Mouse (Mus musculus) bone marrow, adult 2 months (tissue): ENCODE data around the gene Mab21l1. TPM values are rescaled to one million over a fixed set of nuclear protein-coding genes. Genes with fewer than 3 reads are reported as not detected.

ENCODE experiments used
- H3K27ac ChIP-seq: fragments of 200-500 bp; 2 replicates; pipeline ENCODE4 v1.5.1; 2012; ENCODE audit warnings: low read depth, mild to moderate bottlenecking, control low read depth, inconsistent platforms, low read length; ENCODE audit not compliant: control insufficient read depth, poor library complexity, insufficient read depth
- H3K4me1 ChIP-seq: fragments of 200-500 bp; 2 replicates; pipeline ENCODE4 v1.6.1; 2011; ENCODE audit warnings: low read length; ENCODE audit not compliant: control insufficient read depth, insufficient read depth
- H3K4me3 ChIP-seq: fragments of 200-500 bp; replicated peaks from 2 replicates; pipeline ENCODE3; 2011; ENCODE audit warnings: mild to moderate bottlenecking, low read depth, low read length, control low read depth; ENCODE audit not compliant: control insufficient read depth
- CTCF ChIP-seq: fragments of 200-500 bp; IDR thresholded peaks from 2 replicates; pipeline ENCODE4 v1.5.1; 2011; ENCODE audit warnings: low read length, control low read depth; ENCODE audit not compliant: control insufficient read depth, insufficient read depth
- POLR2A ChIP-seq: fragments of 200-500 bp; IDR thresholded peaks from 2 replicates; pipeline ENCODE4 v1.6.1; 2011; ENCODE audit warnings: low read depth, mild to moderate bottlenecking, control low read depth, low read length, borderline replicate concordance; ENCODE audit not compliant: control insufficient read depth
- WGBS: fragments of 180-500 bp; shearing (Covaris S2); methylation state at CpG from one replicate; pipeline ENCODE4 v1.1.7; 2018; 5-methylcytosine and 5-hydroxymethylcytosine counted together
- polyA plus RNA-seq: library from polyadenylated mRNA; stranded (reverse); fragments of >200 nt; gene quantifications from 2 replicates; pipeline ENCODE4 v1.2.4, GENCODE M21; 2011; ENCODE audit warnings: low replicate concordance; ENCODE audit not compliant: missing spikeins, insufficient read depth, insufficient read length

Gene Mab21l1
- polyA plus RNA-seq, 1 experiment: not detected

GRCm38 (mm10) chr3:55788621-55789201 is 6.4 kb downstream of the Mab21l1 start:
- Histone ChIP-seq H3K4me1 (no peaks in the 10 kb centered on the region; the same call in 1 of the 2 replicates), H3K4me3 (no peak overlapping the region), H3K27ac (no peak overlapping the region)
- WGBS: 80% methylated on average over 5 of the region's 5 CpGs
- TF ChIP-seq CTCF: no peak
- no peak for TF ChIP-seq POLR2A

DNA sequence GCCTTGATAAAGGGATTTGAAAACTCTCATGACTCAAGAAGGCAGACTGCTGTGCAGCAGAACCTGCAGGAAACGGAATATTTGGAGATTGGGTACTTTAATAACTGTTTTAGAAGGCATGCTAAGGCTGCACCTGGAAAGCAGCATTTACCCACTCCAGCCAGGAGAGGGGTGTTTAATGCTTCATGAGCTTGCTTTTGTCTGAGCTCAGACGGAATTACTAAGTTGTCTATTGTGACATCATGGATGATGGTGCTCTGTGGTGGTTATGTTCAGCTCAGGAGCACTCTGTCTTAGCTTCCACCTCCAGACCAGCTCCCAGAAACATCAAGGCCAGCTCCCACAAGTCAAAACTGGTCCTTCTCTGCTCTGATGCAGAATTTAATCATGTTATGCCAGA is 7.5 kb downstream of the Mab21l1 start:
- Histone ChIP-seq H3K27ac (no peak overlapping the region), H3K4me3 (no peak overlapping the region), H3K4me1 (no peaks in the 10 kb centered on the region)
- TF ChIP-seq POLR2A (no peak), CTCF (no peak)
- 39% methylated on average over 2 of the region's 2 CpGs for WGBS

GRCm38 (mm10) chr3:55790609-55791008 is 8.3 kb downstream of the Mab21l1 start:
- Histone ChIP-seq H3K4me1 (no peaks in the 10 kb centered on the region), H3K4me3 (no peak overlapping the region), H3K27ac (no peak overlapping the region)
- 26% methylated on average over 4 of the region's 4 CpGs for WGBS
- TF ChIP-seq POLR2A (no peak), CTCF (no peak)

DNA sequence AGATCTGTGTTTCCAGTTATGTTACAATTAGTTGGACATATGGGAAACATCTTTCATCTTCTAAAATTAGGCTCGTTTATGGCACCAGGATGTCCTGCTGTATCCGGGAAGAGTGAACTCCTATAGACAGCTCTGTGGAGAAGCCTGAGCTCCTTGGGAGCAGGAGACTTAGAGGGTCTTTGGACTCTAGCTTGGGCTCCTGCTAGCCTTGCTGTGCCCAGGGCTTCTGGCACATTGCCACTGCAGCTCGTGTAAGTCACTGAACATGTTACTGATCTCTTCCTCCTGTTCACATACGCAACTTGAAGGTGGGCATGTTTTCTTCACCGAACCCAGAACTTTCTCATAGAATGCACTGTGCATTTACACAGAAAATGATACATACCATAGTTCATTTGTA is 9.9 kb downstream of the Mab21l1 start:
- WGBS: 69% methylated on average over 5 of the region's 5 CpGs
- no peak overlapping the region for H3K4me3 ChIP-seq
- H3K27ac ChIP-seq: no peak overlapping the region
- TF ChIP-seq CTCF: no peak
- no peak for TF ChIP-seq POLR2A
- H3K4me1 ChIP-seq: no peaks in the 10 kb centered on the region

DNA sequence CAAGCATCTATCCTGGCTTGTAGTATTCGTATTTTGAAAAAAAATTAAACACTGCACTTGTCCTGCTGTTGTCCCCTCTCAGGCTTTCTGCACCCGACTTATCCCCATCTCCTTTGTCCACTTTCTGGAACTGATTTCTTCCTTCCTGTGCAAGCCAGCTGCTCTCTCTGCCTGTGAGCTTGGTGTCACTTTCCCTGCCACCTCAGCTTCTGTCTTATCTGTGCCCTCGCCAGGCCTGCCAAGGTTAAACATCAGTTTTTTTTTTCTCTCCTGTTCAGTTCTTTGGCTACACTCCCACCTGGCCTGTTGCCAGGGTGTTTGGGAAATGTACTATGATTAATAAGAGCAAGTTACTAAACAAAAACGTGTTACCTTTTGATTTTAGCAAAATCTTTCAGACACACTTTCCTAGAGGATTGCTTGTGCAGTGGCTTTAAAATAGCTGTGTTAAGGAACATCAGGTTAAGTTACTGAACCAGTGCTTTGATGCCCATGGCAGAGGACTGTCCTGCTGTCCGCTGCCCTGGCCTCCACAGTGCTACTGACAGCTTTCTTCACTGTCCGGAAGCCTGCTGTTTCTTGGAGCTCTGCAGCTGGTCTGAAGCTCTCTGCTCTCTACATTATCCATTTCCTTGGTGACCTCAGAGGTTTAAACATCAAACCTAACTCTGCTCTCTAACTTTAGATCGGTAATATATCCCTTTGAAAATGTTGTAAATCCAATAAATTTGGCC is 11.7 kb downstream of the Mab21l1 start:
- TF ChIP-seq POLR2A (no peak), CTCF (no peak)
- 54% methylated on average over 7 of the region's 7 CpGs for WGBS
- Histone ChIP-seq H3K4me1 (no peaks in the 10 kb centered on the region), H3K4me3 (no peak overlapping the region), H3K27ac (no peak overlapping the region)

DNA sequence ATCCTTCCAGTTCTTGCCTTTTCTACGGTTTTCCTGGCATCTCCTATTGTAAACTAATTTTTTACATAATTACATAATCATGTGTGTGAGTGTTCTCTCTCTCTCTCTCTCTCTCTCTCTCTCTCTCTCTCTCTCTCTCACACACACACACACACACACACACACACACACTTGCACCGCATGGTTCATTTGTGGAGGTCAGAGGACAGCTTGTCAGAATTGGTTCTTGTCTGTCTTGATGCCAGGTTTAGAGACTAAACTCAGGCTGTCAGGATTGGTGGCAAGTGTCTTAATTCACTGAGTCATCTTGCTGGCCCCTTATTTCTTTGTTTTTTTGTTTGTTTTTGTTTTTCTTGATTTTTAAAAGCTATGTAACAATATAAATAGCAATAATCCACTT is 12.5 kb downstream of the Mab21l1 start:
- WGBS: 77% methylated on average over 2 of the region's 2 CpGs
- Histone ChIP-seq H3K4me3 (no peak overlapping the region), H3K27ac (no peak overlapping the region), H3K4me1 (no peaks in the 10 kb centered on the region)
- TF ChIP-seq POLR2A: no peak
- TF ChIP-seq CTCF: no peak

GRCm38 (mm10) chr3:55814993-55815625 is 32.8 kb downstream of the Mab21l1 start:
- WGBS: 62% methylated on average over 5 of the region's 5 CpGs
- no peak for TF ChIP-seq POLR2A
- no peak for TF ChIP-seq CTCF
- H3K27ac ChIP-seq: no peak overlapping the region
- H3K4me1 ChIP-seq: no peaks in the 10 kb centered on the region
- no peak overlapping the region for H3K4me3 ChIP-seq

DNA sequence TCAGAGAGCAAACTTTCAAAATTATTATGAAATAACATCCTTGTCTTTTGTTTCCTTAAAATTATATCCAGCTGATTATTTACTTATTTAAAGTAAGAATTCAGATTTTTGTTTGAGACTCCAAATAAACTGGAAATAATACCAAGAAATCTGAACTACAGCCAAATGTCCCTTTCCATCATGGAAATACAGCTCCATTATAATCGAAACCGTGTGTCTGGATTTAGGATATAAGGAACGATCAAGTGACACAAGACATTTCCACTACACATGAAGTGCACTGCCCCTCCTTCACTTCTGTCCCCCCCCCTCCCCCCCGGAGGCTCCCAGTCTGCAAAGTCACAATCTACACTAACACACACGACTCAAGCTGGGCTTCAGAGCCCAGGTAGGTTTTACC is 33.8 kb downstream of the Mab21l1 start:
- Histone ChIP-seq H3K4me1 (no peaks in the 10 kb centered on the region), H3K4me3 (no peak overlapping the region), H3K27ac (no peak overlapping the region)
- no peak for TF ChIP-seq POLR2A
- no peak for TF ChIP-seq CTCF
- WGBS: 49% methylated on average over 5 of the region's 5 CpGs
